Mouse (Mus musculus): ENCODE results near the gene Nabp2. TPM values are rescaled to one million over a fixed set of nuclear protein-coding genes. Genes with fewer than 3 reads are reported as not detected.
A peak's percentile ranks its signal among the peaks of the same experiment; 100 is the strongest.

Nabp2 gene
- total RNA-seq, 2 experiments from 2014 or later = 59.1 to 79.3 TPM

GRCm38 (mm10) chr10:128433417-128433816 is 22.1 kb upstream of the Nabp2 start:
- no peak for ATAC-seq (ENCODE audit: poor library complexity, severe bottlenecking)

- no peak for ATAC-seq (ENCODE audit: poor library complexity, severe bottlenecking)
Measured at GRCm38 (mm10) chr10:128429454-128429853, 18.2 kb upstream of the Nabp2 start.

- ATAC-seq (ENCODE audit: poor library complexity, severe bottlenecking) = no peak
Measured at GRCm38 (mm10) chr10:128429052-128429451, 17.8 kb upstream of the Nabp2 start.

GRCm38 (mm10) chr10:128425260-128425659 is 14.0 kb upstream of the Nabp2 start:
- ATAC-seq (ENCODE audit: poor library complexity, severe bottlenecking) = no peak

GRCm38 (mm10) chr10:128424604-128425003 is 13.3 kb upstream of the Nabp2 start:
- ATAC-seq (ENCODE audit: poor library complexity, severe bottlenecking) = no peak

- no peak for ATAC-seq (ENCODE audit: poor library complexity, severe bottlenecking)
Measured at GRCm38 (mm10) chr10:128422426-128422825, 11.1 kb upstream of the Nabp2 start.

GRCm38 (mm10) chr10:128414848-128415247 is 3.6 kb upstream of the Nabp2 start:
- no peak for ATAC-seq (ENCODE audit: poor library complexity, severe bottlenecking)

- ATAC-seq (ENCODE audit: poor library complexity, severe bottlenecking) = no peak
Measured at GRCm38 (mm10) chr10:128413076-128413475, 1.8 kb upstream of the Nabp2 start.

GRCm38 (mm10) chr10:128412558-128412957 is 1.3 kb upstream of the Nabp2 start:
- no peak for ATAC-seq (ENCODE audit: poor library complexity, severe bottlenecking)

GRCm38 (mm10) chr10:128412055-128412381 is 726 bp upstream of the Nabp2 start:
- ATAC-seq (ENCODE audit: poor library complexity, severe bottlenecking) = no peak

- no peak for ATAC-seq (ENCODE audit: poor library complexity, severe bottlenecking)
Measured at GRCm38 (mm10) chr10:128410560-128410845, 789 bp downstream of the Nabp2 start.

- ATAC-seq (ENCODE audit: poor library complexity, severe bottlenecking) = peak; percentile 86
Measured at GRCm38 (mm10) chr10:128409692-128410559, 1.4 kb downstream of the Nabp2 start.

- no peak for ATAC-seq (ENCODE audit: poor library complexity, severe bottlenecking)
Measured at GRCm38 (mm10) chr10:128408591-128409535, 2.4 kb downstream of the Nabp2 start.

- no peak for ATAC-seq (ENCODE audit: poor library complexity, severe bottlenecking)
Measured at GRCm38 (mm10) chr10:128403931-128404330, 7.4 kb downstream of the Nabp2 start.

- no peak for ATAC-seq (ENCODE audit: poor library complexity, severe bottlenecking)
Measured at GRCm38 (mm10) chr10:128401638-128402037, 9.7 kb downstream of the Nabp2 start.

GRCm38 (mm10) chr10:128401056-128401455 is 10.2 kb downstream of the Nabp2 start, which contains the start of gene Slc39a5:
TSS of gene Slc39a5 (minus strand) at chr10:128401229.
- no peak for ATAC-seq (ENCODE audit: poor library complexity, severe bottlenecking)

- ATAC-seq (ENCODE audit: poor library complexity, severe bottlenecking) = no peak
Measured at GRCm38 (mm10) chr10:128400338-128400737, 11.0 kb downstream of the Nabp2 start.

- no peak for ATAC-seq (ENCODE audit: poor library complexity, severe bottlenecking)
Measured at GRCm38 (mm10) chr10:128397466-128397865, 13.8 kb downstream of the Nabp2 start.

- ATAC-seq (ENCODE audit: poor library complexity, severe bottlenecking) = no peak
Measured at GRCm38 (mm10) chr10:128396716-128397264, 14.5 kb downstream of the Nabp2 start.

GRCm38 (mm10) chr10:128396017-128396673 is 15.1 kb downstream of the Nabp2 start:
- ATAC-seq (ENCODE audit: poor library complexity, severe bottlenecking) = no peak

- no peak for ATAC-seq (ENCODE audit: poor library complexity, severe bottlenecking)
Measured at GRCm38 (mm10) chr10:128391850-128392249, 19.4 kb downstream of the Nabp2 start.

Measured in megakaryocyte, adult 5-6 weeks (primary cell).